Mouse (Mus musculus) lung, embryonic 14.5 days (tissue): ENCODE results near the gene Lhpp. TPM values are rescaled to one million over a fixed set of nuclear protein-coding genes. Genes with fewer than 3 reads are reported as not detected.
A peak's percentile ranks its signal among the peaks of the same experiment; 100 is the strongest.

Experiments
- ATAC-seq: fragments of 200-750 bp; cut with Nextera tagmentation; 2 replicates; pipeline ENCODE4 v1.8.0; 2017; ENCODE audit warnings: mild to moderate bottlenecking, moderate TSS enrichment, moderate library complexity; ENCODE audit not compliant: insufficient read depth
- DNase-seq: peaks from one replicate; pipeline ENCODE4 v3.0.0-alpha.2; 2015
- H3K27ac ChIP-seq: fragments of 300-500 bp; sonication (generic); 2 replicates; pipeline ENCODE4 v1.5.1; 2014; ENCODE audit warnings: low read depth, mild to moderate bottlenecking, moderate library complexity
- H3K27me3 ChIP-seq: fragments of 300-500 bp; sonication (generic); 2 replicates; pipeline ENCODE4 v1.6.1; 2014; ENCODE audit warnings: low read length, control low read depth; ENCODE audit not compliant: insufficient read depth
- H3K36me3 ChIP-seq: fragments of 300-500 bp; sonication (generic); 2 replicates; pipeline ENCODE4 v1.6.1; 2014; ENCODE audit warnings: control low read depth; ENCODE audit not compliant: insufficient read depth
- H3K4me1 ChIP-seq: fragments of 300-500 bp; sonication (generic); 2 replicates; pipeline ENCODE4 v1.6.1; 2014; ENCODE audit warnings: antibody characterized with exemption, control low read depth; ENCODE audit not compliant: insufficient read depth
- H3K4me2 ChIP-seq: fragments of 300-500 bp; sonication (generic); 2 replicates; pipeline ENCODE4 v1.6.1; 2014; ENCODE audit warnings: mild to moderate bottlenecking
- H3K4me3 ChIP-seq: fragments of 300-500 bp; sonication (generic); 2 replicates; pipeline ENCODE4 v1.5.1; 2014; ENCODE audit warnings: low read depth, low read length
- H3K9ac ChIP-seq: fragments of 300-500 bp; sonication (generic); 2 replicates; pipeline ENCODE4 v1.6.1; 2014
- H3K9me3 ChIP-seq: fragments of 300-500 bp; sonication (generic); 2 replicates; pipeline ENCODE4 v1.6.1; 2016; ENCODE audit warnings: low read depth, low read length, control low read depth
- CTCF ChIP-seq: IDR thresholded peaks from 2 replicates; pipeline ENCODE4 v1.5.1; 2016; ENCODE audit warnings: antibody characterized with exemption, low read depth
- WGBS: fragments of 180-500 bp; shearing (Covaris S2); extraction: QIAGEN DNeasy Blood & Tissue Kit; methylation state at CpG from one replicate; pipeline ENCODE4 v1.1.7; 2014; 5-methylcytosine and 5-hydroxymethylcytosine counted together
- polyA plus RNA-seq: library from polyadenylated mRNA; unstranded; fragments of >200 nt; fragmentation: Nextera tagmentation; extraction: Ambion mirVana; gene quantifications from 2 replicates; pipeline ENCODE4 v1.2.1, GENCODE M21; 2014

The Lhpp gene
- polyA plus RNA-seq, 1 experiment from 2014 or later: 22.8 TPM

- Histone ChIP-seq H3K4me2 (no peak overlapping the region), H3K36me3 (no peaks in the 10 kb centered on the region), H3K27ac (no peak overlapping the region), H3K4me1 (no peaks in the 10 kb centered on the region), H3K9ac (no peak overlapping the region), H3K9me3 (no peaks in the 10 kb centered on the region), H3K4me3 (no peak overlapping the region), H3K27me3 (no peaks in the 10 kb centered on the region)
- TF ChIP-seq CTCF: no peak
- DNase-seq (peak; percentile 19), ATAC-seq (no peak)
- WGBS: 38% methylated on average over 5 of the region's 5 CpGs
Measured at GRCm38 (mm10) chr7:132587167-132587566, 23.3 kb upstream of the Lhpp start.

DNA sequence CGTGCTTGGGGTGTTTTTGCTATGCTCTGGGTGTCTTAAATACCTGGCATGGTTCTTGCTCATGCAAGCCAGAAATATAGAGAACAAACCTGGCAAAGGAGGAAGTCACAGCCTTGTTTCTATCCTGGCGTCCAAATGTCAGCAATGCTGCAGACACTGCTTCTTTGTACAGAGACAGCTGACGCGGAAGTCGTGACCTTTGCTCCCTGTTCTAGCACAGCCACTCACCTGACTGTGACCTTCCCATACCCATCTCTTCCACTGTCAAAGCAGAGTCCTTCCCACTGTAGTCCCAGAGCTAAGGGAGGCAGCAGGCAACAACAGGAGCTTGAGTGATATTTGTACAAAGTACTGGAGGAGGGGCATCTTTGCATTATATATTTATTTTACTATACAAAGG is 20.8 kb upstream of the Lhpp start:
- no peak overlapping the region for H3K4me2 ChIP-seq
- no peak overlapping the region for H3K9ac ChIP-seq
- no peaks in the 10 kb centered on the region for H3K36me3 ChIP-seq
- WGBS: 40% methylated on average over 5 of the region's 5 CpGs
- H3K4me1 ChIP-seq: no peaks in the 10 kb centered on the region
- ATAC-seq (no peak), DNase-seq (no peak)
- H3K9me3 ChIP-seq: no peaks in the 10 kb centered on the region
- TF ChIP-seq CTCF: no peak
- no peak overlapping the region for H3K4me3 ChIP-seq
- no peak overlapping the region for H3K27ac ChIP-seq
- H3K27me3 ChIP-seq: peaks cover 4% of the 10 kb centered on the region; the same call in 1 of the 2 replicates

DNA sequence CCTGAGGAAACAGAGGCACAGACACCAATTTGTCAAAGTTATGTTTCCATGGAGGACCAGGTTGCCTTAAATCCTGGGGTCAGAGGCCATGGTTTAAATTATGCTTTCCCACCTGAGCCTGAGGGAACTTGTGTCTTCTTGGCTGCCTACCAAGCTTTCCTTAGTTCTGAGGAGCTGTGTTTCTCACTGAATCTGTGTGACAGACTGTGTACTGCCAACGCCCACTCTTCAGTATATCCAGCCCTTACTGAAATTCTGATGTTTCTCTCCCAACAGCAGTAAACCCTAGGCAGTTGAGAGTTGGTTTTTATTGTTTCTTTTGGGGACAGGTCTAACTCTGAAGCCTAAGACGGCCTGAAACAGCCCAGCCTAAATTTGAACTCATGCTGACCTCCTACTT is 16.7 kb upstream of the Lhpp start:
- no peak for TF ChIP-seq CTCF
- no peak overlapping the region for H3K27ac ChIP-seq
- H3K27me3 ChIP-seq: peaks cover 41% of the 10 kb centered on the region
- DNase-seq (no peak), ATAC-seq (no peak)
- H3K4me3 ChIP-seq: no peak overlapping the region
- no peaks in the 10 kb centered on the region for H3K9me3 ChIP-seq
- no peak overlapping the region for H3K9ac ChIP-seq
- no peak overlapping the region for H3K4me2 ChIP-seq
- no peaks in the 10 kb centered on the region for H3K36me3 ChIP-seq
- 74% methylated on average over 2 of the region's 2 CpGs for WGBS
- 0 out of 2 replicates have a peak, but pooled peaks cover 4% of the 10 kb centered on the region for H3K4me1 ChIP-seq

DNA sequence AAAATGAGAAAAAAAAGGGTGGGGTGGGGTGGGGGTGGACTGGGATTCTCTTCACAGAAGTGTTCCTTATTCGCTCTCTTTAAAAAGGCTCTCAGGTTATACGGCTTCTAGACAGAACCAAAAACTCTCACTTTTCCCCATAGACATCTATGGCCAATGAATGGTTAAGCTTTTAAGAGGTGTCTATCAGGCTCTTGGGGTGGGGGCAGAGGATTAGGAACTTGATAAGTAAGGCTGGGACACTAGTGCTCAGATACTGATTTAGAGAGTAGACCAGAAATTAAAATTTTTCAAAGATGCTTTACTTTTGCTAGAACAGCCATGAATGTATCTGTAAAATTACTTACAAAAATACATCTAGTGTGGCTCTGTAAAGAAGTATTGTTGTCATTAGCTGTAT is 16.1 kb upstream of the Lhpp start:
- ATAC-seq: no peak
- no peak for TF ChIP-seq CTCF
- peaks cover 46% of the 10 kb centered on the region for H3K27me3 ChIP-seq
- no peaks in the 10 kb centered on the region for H3K36me3 ChIP-seq
- no peak overlapping the region for H3K4me3 ChIP-seq
- 94% methylated on average over 2 of the region's 2 CpGs for WGBS
- H3K4me1 ChIP-seq: 0 out of 2 replicates have a peak, but pooled peaks cover 4% of the 10 kb centered on the region
- H3K4me2 ChIP-seq: no peak overlapping the region
- no peaks in the 10 kb centered on the region for H3K9me3 ChIP-seq
- no peak overlapping the region for H3K9ac ChIP-seq
- DNase-seq: no peak
- no peak overlapping the region for H3K27ac ChIP-seq

GRCm38 (mm10) chr7:132595787-132596186 is 14.7 kb upstream of the Lhpp start:
- TF ChIP-seq CTCF: no peak
- H3K9ac ChIP-seq: no peak overlapping the region
- no peak overlapping the region for H3K27ac ChIP-seq
- no peaks in the 10 kb centered on the region for H3K9me3 ChIP-seq
- H3K36me3 ChIP-seq: no peaks in the 10 kb centered on the region
- 0 out of 2 replicates have a peak, but pooled peaks cover 4% of the 10 kb centered on the region for H3K4me1 ChIP-seq
- H3K4me2 ChIP-seq: no peak overlapping the region
- DNase-seq: no peak
- H3K4me3 ChIP-seq: no peak overlapping the region
- 78% methylated on average over 3 of the region's 3 CpGs for WGBS
- ATAC-seq: no peak
- H3K27me3 ChIP-seq: peaks cover 61% of the 10 kb centered on the region

DNA sequence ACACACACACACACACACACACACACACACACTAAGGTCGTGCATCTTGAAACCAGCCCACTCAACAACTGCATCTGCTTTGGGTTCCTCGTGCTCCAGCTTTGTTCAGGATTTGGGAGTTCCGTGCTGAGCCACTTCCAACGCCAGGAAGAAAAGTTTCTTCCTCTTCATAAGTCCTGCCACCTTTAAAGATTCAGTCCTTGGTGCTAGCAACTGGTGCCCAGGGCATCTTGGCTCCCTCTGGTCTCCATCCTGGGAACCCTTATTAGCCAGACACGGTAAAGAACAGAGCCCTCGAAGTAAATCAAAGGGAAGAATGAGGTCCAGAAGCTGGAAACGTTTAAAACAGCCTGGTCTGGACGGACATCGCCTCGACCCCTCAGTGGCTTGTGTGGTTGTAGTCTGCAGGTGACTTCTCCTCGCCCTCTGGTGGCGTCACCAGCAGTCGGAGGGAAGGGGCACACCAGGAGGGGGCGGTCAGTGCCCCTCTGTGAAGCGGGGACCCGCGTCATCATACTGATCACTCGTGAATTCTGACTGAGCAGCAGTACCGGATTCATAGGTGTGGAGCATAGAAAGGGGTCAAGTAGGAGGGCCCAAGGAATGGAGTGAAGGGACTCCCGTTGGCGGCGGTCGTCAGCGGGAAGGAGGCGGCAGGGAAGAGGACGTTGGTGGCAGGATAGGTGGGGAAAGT is 13.7 kb upstream of the Lhpp start:
- DNase-seq: no peak
- peak overlapping the region; percentile 44 for H3K4me3 ChIP-seq
- peak; percentile 3; the same call in 1 of the 2 replicates for ATAC-seq
- no peak overlapping the region for H3K9ac ChIP-seq
- 9% methylated on average over 26 of the region's 26 CpGs for WGBS
- H3K27me3 ChIP-seq: peaks cover 70% of the 10 kb centered on the region
- no peaks in the 10 kb centered on the region for H3K9me3 ChIP-seq
- no peak overlapping the region for H3K27ac ChIP-seq
- H3K4me1 ChIP-seq: 0 out of 2 replicates have a peak, but pooled peaks cover 4% of the 10 kb centered on the region
- H3K36me3 ChIP-seq: no peaks in the 10 kb centered on the region
- H3K4me2 ChIP-seq: peak overlapping the region; percentile 83
- TF ChIP-seq CTCF: peak; percentile 55

GRCm38 (mm10) chr7:132597251-132598041 is 13.0 kb upstream of the Lhpp start:
- Histone ChIP-seq H3K9ac (peak overlapping the region; percentile 38), H3K27me3 (peaks cover 78% of the 10 kb centered on the region), H3K4me1 (0 out of 2 replicates have a peak, but pooled peaks cover 4% of the 10 kb centered on the region), H3K4me2 (peak overlapping the region; percentile 83), H3K36me3 (no peaks in the 10 kb centered on the region), H3K4me3 (peak overlapping the region; percentile 44), H3K27ac (no peak overlapping the region), H3K9me3 (no peaks in the 10 kb centered on the region)
- WGBS: under 1% methylated on average over 60 of the region's 60 CpGs
- peak; percentile 63 for DNase-seq
- peak; percentile 28 for ATAC-seq
- no peak for TF ChIP-seq CTCF
